Comparison of ENCODE assay signal across 18 mouse cellular contexts in genomic region chr4:144943273-144943672, GRCm38 (mm10).
"Had no signal": no experiment of that assay in that cellular context is flagged by ENCODE, and none has a peak within 500 bp of the region (broad histone marks: within the 10 kb centered on the region; RNA-seq: fewer than 3 reads in every experiment).

No protein-coding gene starts in this region.

- H3K27ac ChIP-seq: midbrain, embryonic 10.5 days; midbrain, embryonic 12.5 days; neural tube, embryonic 13.5 days; neural tube, embryonic 15.5 days had no signal

- H3K4me1 ChIP-seq: midbrain, embryonic 10.5 days; midbrain, embryonic 12.5 days; neural tube, embryonic 15.5 days had no signal

- H3K27me3 ChIP-seq: midbrain, embryonic 12.5 days; neural tube, embryonic 13.5 days; neural tube, embryonic 15.5 days had no signal

- H3K9ac ChIP-seq: lung, embryonic 14.5 days; midbrain, embryonic 12.5 days; neural tube, embryonic 13.5 days; neural tube, embryonic 15.5 days had no signal

- H3K9me3 ChIP-seq: midbrain, embryonic 10.5 days; midbrain, embryonic 12.5 days; neural tube, embryonic 13.5 days; neural tube, embryonic 15.5 days had no signal

- DNase-seq: lung, embryonic 14.5 days; lung, postnatal 10 days; lung, postnatal 4 days; midbrain, embryonic 14.5 days; retina, postnatal 1 day; right cerebral cortex, adult 18-20 months; right cerebral cortex, postnatal 25 days; right cerebral cortex, postnatal 4 days; spleen, adult 18-20 months; thymus, adult 18-20 months; thymus, postnatal 14 days; thymus, postnatal 36 days had no signal

- H3K4me3 ChIP-seq: midbrain, embryonic 10.5 days; midbrain, embryonic 12.5 days; myocyte; neural tube, embryonic 13.5 days; neural tube, embryonic 15.5 days had no signal

- H3K4me2 ChIP-seq: lung, embryonic 14.5 days; midbrain, embryonic 12.5 days; neural tube, embryonic 13.5 days; neural tube, embryonic 15.5 days had no signal

- ATAC-seq: midbrain, embryonic 16.5 days had no signal

- H3K36me3 ChIP-seq: midbrain, embryonic 10.5 days; midbrain, embryonic 12.5 days; neural tube, embryonic 13.5 days; neural tube, embryonic 15.5 days had no signal
